Mouse (Mus musculus) cerebellum, adult 2 months (tissue): ENCODE results near the gene Capn8.

Experiments used
- CTCF ChIP-seq: fragments of 200-500 bp; IDR thresholded peaks from 2 replicates; pipeline ENCODE4 v1.5.1; 2011; ENCODE audit warnings: low read depth, mild to moderate bottlenecking, control low read depth, low read length, moderate library complexity, borderline replicate concordance; ENCODE audit not compliant: insufficient read depth
- POLR2A ChIP-seq: fragments of 200-500 bp; IDR thresholded peaks from 2 replicates; pipeline ENCODE4 v1.6.1; 2011; ENCODE audit warnings: low read length, control low read depth, borderline replicate concordance; ENCODE audit not compliant: insufficient read depth

DNA sequence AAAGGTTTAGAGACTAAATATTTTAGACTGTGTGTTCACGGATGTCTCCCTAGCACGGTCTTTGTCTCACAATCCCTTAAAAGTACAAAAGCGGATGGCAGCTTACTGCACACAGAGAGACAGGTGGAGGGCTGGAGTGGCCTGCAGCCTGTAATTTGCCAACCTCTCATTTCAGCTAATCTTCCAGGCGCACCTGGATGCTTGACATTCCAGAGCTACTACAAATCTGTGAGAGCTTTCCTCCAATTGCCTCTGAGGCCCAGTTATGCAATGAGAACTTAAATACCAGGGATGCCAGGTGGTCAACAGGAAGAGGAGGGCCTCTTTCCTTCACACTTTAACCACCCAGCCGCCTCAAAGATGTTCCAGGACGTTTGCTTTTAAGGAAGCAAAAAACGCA lies 114.8 kb downstream of the Capn8 start:
- TF ChIP-seq POLR2A: no peak
- no peak for TF ChIP-seq CTCF
